Mouse (Mus musculus): ENCODE results near the gene Mybpc3. TPM values are rescaled to one million over a fixed set of nuclear protein-coding genes. Genes with fewer than 3 reads are reported as not detected.

The Mybpc3 gene
- polyA plus RNA-seq, 1 experiment from 2014 or later = 0.07 TPM

DNA sequence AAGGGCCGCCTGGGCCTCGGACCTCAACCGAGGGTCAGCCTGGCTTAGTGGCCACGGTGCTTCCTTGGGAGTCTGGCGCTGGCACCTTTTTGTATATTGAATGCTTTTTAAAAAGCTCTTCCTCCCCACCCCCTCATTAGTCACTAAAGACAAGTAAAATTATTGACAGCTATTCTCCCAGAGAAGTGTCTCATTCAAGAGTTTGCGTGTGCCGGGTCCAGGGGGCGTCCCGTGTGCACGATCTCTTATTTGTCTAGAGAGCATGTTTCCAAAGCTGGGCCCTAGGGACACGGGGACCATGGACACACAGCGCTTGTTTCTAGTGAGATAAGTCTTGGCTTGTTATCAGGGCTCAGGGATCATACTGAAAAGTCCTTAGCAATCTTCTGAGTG, 2.4 kb upstream of the Mybpc3 start:
- no peaks in the 10 kb centered on the region for H3K36me3 ChIP-seq (replicated peaks)
- no peaks in the 10 kb centered on the region for H3K9me3 ChIP-seq
- peaks cover 19% of the 10 kb centered on the region for H3K4me1 ChIP-seq
- WGBS = 39% methylated on average over 12 of the region's 12 CpGs
- DNase-seq (ENCODE audit: low spot score) = no peak
- H3K27me3 ChIP-seq (replicated peaks; ENCODE audit: low read depth, poor library complexity, severe bottlenecking) = peaks cover 39% of the 10 kb centered on the region
- H3K27ac ChIP-seq (replicated peaks) = peak overlapping the region; percentile 81
- H3K4me3 ChIP-seq = peak overlapping the region; percentile 65

DNA sequence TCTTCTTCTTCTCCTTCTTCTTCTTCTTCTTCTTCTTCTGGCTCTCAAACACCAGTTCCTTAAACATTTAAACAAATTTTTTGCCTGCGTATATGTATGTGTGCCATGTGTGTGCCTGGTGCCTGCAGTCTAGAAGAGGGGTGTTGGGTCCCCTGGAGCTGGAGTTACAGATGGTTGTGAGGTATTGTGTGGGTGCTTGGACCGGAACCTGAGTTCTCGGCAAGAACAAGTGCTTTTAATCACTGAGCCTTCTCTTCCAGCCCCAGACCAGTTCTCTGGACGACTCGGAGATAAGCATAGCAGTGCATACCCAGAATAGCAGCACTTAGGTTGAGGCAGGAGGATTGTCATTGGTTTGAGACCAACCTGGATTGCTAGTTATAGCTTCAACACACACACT, 1.1 kb upstream of the Mybpc3 start:
- Histone ChIP-seq H3K27ac (replicated peaks) (no peak overlapping the region), H3K9me3 (no peaks in the 10 kb centered on the region), H3K4me3 (no peak overlapping the region), H3K36me3 (replicated peaks) (no peaks in the 10 kb centered on the region), H3K4me1 (peaks cover 19% of the 10 kb centered on the region), H3K27me3 (replicated peaks; ENCODE audit: low read depth, poor library complexity, severe bottlenecking) (peaks cover 43% of the 10 kb centered on the region)
- 86% methylated on average over 5 of the region's 5 CpGs for WGBS
- DNase-seq (ENCODE audit: low spot score) = no peak

DNA sequence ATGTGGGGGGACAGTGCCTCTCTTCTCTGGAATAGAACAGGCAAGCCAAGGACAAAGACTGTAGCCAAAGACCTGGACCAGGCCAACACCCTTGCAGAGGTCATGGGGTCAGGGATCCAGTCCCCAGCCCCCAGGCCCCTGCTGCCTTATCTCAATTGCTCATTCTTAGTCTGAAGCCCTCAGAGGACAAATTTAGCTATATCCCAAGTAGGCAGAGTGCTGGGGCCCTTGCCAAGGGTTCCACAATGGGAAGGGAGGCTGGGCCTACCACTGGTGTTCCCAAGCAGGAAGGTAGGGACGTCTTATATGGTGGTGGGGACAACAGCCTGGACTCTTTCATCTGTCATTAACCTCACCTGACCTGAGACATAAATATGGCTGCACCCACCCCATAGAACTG, 703 bp downstream of the Mybpc3 start:
- DNase-seq (ENCODE audit: low spot score) = no peak
- 66% methylated on average over 1 of the region's 1 CpGs for WGBS
- Histone ChIP-seq H3K27me3 (replicated peaks; ENCODE audit: low read depth, poor library complexity, severe bottlenecking) (peaks cover 43% of the 10 kb centered on the region), H3K36me3 (replicated peaks) (no peaks in the 10 kb centered on the region), H3K4me1 (peaks cover 19% of the 10 kb centered on the region), H3K4me3 (no peak overlapping the region), H3K27ac (replicated peaks) (no peak overlapping the region), H3K9me3 (no peaks in the 10 kb centered on the region)

DNA sequence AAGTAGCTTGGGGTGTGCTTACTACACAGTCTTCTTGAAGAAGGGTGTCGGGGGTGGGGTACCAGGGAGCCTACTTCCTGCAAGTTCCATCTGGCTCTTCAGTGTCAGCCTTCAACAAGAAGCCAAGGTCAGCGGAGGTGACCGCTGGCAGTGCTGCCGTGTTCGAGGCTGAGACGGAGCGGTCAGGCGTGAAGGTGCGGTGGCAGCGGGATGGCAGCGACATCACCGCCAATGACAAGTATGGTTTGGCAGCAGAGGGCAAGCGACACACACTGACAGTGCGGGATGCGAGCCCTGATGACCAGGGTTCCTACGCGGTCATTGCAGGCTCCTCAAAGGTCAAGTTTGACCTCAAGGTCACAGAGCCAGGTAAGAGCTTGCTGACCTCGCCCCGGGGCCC, 1.1 kb downstream of the Mybpc3 start:
- Histone ChIP-seq H3K4me3 (no peak overlapping the region), H3K4me1 (peaks cover 19% of the 10 kb centered on the region), H3K27me3 (replicated peaks; ENCODE audit: low read depth, poor library complexity, severe bottlenecking) (peaks cover 41% of the 10 kb centered on the region), H3K36me3 (replicated peaks) (no peaks in the 10 kb centered on the region), H3K27ac (replicated peaks) (no peak overlapping the region), H3K9me3 (no peaks in the 10 kb centered on the region)
- DNase-seq (ENCODE audit: low spot score) = no peak
- WGBS = 90% methylated on average over 19 of the region's 19 CpGs

DNA sequence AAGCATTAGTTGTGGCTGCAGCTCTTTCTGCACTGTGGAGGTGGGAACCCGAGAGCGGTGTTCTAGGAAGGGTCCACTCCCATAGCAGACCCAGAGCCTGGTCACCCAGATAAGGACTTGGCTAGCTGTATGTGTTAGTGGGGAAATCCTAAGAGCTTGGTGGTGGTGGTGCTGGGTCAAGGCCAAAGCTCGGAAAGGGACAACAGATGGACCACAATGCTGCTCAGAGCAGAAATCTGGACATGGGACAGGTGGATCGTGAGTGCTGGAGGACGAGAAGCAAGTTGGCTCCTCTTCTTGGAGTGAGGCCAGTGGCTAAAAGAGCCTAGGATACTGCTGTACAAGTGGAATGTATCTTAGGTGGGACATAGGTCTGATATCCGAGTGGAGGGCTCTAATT, 1.6 kb downstream of the Mybpc3 start:
- Histone ChIP-seq H3K27me3 (replicated peaks; ENCODE audit: low read depth, poor library complexity, severe bottlenecking) (peaks cover 36% of the 10 kb centered on the region), H3K4me1 (peaks cover 19% of the 10 kb centered on the region), H3K4me3 (no peak overlapping the region), H3K27ac (replicated peaks) (no peak overlapping the region), H3K36me3 (replicated peaks) (no peaks in the 10 kb centered on the region), H3K9me3 (no peaks in the 10 kb centered on the region)
- WGBS = 88% methylated on average over 6 of the region's 6 CpGs
- DNase-seq (ENCODE audit: low spot score) = no peak

DNA sequence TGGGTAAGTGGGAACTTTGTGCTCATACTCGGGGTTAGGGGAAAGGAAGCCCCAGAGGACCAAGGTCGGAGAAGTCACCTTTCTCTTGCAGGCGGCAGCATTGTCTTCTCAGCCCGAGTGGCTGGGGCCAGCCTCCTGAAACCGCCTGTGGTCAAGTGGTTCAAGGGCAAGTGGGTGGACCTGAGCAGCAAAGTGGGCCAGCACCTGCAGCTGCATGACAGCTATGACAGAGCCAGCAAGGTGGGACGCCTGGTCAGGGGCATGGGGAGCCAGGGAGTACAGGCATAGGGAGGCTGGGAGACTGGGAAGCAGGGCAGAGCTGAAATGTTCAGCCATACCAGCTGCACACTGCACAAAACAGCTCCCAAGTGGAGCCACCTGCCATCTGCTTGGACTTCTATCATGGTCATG, 2.3 kb downstream of the Mybpc3 start:
- Histone ChIP-seq H3K9me3 (no peaks in the 10 kb centered on the region), H3K36me3 (replicated peaks) (no peaks in the 10 kb centered on the region), H3K4me1 (peaks cover 14% of the 10 kb centered on the region), H3K4me3 (no peak overlapping the region), H3K27me3 (replicated peaks; ENCODE audit: low read depth, poor library complexity, severe bottlenecking) (peaks cover 36% of the 10 kb centered on the region), H3K27ac (replicated peaks) (no peak overlapping the region)
- DNase-seq (ENCODE audit: low spot score) = no peak
- 72% methylated on average over 6 of the region's 6 CpGs for WGBS

DNA sequence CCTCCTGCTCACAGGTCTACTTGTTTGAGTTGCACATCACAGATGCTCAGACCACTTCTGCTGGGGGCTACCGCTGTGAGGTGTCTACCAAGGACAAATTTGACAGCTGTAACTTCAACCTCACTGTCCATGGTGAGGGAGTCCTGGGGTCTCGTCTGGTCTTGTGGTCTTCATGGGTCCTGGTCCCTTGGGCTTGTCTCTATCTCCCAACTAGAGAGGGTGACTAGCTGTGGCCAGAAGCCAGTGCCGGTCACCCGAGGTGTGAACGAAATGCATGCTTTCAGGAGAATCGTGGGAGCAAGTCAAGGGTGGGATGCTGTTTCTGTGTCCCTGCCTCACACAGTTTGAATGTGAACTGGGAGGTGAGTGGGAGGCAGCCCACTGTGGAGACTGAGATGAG, 3.1 kb downstream of the Mybpc3 start:
- peaks cover 28% of the 10 kb centered on the region for H3K27me3 ChIP-seq (replicated peaks; ENCODE audit: low read depth, poor library complexity, severe bottlenecking)
- peaks cover 7% of the 10 kb centered on the region; the same call in 1 of the 2 replicates for H3K4me1 ChIP-seq
- 86% methylated on average over 6 of the region's 6 CpGs for WGBS
- no peak for DNase-seq (ENCODE audit: low spot score)
- no peak overlapping the region for H3K27ac ChIP-seq (replicated peaks)
- no peaks in the 10 kb centered on the region for H3K9me3 ChIP-seq
- H3K4me3 ChIP-seq = no peak overlapping the region
- H3K36me3 ChIP-seq (replicated peaks) = no peaks in the 10 kb centered on the region

DNA sequence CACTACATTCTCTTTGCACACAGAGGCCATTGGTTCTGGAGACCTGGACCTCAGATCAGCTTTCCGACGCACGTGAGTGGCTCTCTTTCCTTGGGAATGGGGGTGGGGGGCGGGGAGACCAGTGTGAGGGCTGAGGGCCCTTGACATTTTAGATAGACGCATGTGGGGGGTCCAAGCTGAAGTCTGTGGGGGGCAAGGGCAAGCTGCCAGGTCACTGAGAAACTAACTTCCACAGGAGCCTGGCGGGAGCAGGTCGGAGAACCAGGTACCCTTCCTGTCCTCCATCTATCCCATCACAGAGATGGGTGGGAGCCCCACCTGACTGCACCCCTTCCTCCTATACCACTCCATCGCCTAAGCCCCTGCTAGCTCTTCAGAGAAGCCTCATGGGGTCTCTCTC, 3.6 kb downstream of the Mybpc3 start:
- no peak for DNase-seq (ENCODE audit: low spot score)
- WGBS = 71% methylated on average over 8 of the region's 8 CpGs
- Histone ChIP-seq H3K36me3 (replicated peaks) (no peaks in the 10 kb centered on the region), H3K4me3 (no peak overlapping the region), H3K27ac (replicated peaks) (no peak overlapping the region), H3K4me1 (0 out of 2 replicates have a peak, but pooled peaks cover 6% of the 10 kb centered on the region), H3K27me3 (replicated peaks; ENCODE audit: low read depth, poor library complexity, severe bottlenecking) (peaks cover 24% of the 10 kb centered on the region), H3K9me3 (no peaks in the 10 kb centered on the region)

DNA sequence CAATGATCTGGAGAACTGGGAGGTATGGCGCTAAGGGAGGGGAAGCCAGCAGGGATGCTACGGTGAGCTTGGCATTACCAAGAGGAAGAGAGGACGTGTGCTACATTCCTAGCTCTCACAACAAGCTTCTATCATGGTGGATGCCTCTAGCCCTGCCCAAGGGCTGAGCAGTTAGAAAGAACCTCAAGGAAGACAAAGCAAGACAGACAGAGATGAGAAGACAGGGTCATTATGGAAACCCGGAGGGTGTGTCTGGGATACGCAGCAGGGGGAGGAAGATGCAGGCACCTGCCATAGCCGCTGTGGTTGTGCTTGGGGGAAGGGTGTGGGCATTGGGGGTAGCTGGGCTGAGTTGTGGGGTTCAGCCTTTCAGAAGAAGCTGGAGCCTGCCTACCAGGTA, 5.6 kb downstream of the Mybpc3 start:
- WGBS = 77% methylated on average over 6 of the region's 6 CpGs
- no peaks in the 10 kb centered on the region for H3K36me3 ChIP-seq (replicated peaks)

DNA sequence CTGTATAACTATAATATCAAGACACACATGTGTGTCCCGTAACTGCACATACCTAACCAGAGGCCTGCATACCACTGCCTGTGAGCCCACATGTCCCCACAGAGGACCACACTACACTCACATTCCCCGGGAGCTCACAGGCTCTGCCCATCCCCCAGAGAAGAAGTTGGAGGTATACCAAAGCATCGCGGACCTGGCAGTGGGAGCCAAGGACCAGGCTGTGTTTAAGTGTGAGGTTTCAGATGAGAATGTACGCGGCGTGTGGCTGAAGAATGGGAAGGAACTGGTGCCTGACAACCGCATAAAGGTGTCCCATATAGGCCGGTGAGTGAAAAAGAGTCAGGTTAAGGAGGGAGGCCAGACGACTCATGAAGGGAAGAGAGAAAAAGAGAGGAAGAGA, 7.2 kb downstream of the Mybpc3 start:
- Histone ChIP-seq H3K36me3 (replicated peaks) (no peaks in the 10 kb centered on the region), H3K9me3 (no peaks in the 10 kb centered on the region), H3K27ac (replicated peaks) (no peak overlapping the region), H3K4me1 (no peaks in the 10 kb centered on the region), H3K27me3 (replicated peaks; ENCODE audit: low read depth, poor library complexity, severe bottlenecking) (peaks cover 8% of the 10 kb centered on the region), H3K4me3 (no peak overlapping the region)
- 89% methylated on average over 10 of the region's 10 CpGs for WGBS
- no peak for DNase-seq (ENCODE audit: low spot score)

More for the DNA sequence above, 5.6 kb downstream of the Mybpc3 start:
- H3K4me1 ChIP-seq = 0 out of 2 replicates have a peak, but pooled peaks cover 6% of the 10 kb centered on the region
- no peak for DNase-seq (ENCODE audit: low spot score)
- peaks cover 10% of the 10 kb centered on the region for H3K27me3 ChIP-seq (replicated peaks; ENCODE audit: low read depth, poor library complexity, severe bottlenecking)
- no peaks in the 10 kb centered on the region for H3K9me3 ChIP-seq
- H3K27ac ChIP-seq (replicated peaks) = no peak overlapping the region
- H3K4me3 ChIP-seq = no peak overlapping the region

DNA sequence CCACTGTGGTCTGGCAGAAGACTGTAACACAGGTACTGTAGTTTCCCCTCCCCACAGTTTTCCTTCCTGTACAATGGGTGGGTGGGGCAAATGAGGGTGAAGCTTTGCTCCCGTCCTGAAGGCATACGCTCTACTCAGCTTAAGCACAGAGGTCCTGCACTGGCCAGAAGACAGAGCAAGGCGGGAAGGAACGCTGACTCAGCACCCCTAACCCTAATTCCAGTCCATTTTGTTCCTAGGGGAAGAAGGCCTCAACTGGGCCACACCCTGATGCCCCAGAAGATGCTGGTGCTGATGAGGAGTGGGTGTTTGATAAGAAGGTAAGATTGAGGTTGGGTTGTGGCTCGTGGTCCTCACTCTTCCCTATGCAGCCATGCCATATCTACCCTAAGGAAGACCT, 10.8 kb downstream of the Mybpc3 start:
- WGBS = 86% methylated on average over 5 of the region's 5 CpGs
- Histone ChIP-seq H3K27ac (replicated peaks) (no peak overlapping the region), H3K27me3 (replicated peaks; ENCODE audit: low read depth, poor library complexity, severe bottlenecking) (no peaks in the 10 kb centered on the region), H3K9me3 (no peaks in the 10 kb centered on the region), H3K4me3 (no peak overlapping the region), H3K36me3 (replicated peaks) (no peaks in the 10 kb centered on the region), H3K4me1 (no peaks in the 10 kb centered on the region)
- DNase-seq (ENCODE audit: low spot score) = no peak

DNA sequence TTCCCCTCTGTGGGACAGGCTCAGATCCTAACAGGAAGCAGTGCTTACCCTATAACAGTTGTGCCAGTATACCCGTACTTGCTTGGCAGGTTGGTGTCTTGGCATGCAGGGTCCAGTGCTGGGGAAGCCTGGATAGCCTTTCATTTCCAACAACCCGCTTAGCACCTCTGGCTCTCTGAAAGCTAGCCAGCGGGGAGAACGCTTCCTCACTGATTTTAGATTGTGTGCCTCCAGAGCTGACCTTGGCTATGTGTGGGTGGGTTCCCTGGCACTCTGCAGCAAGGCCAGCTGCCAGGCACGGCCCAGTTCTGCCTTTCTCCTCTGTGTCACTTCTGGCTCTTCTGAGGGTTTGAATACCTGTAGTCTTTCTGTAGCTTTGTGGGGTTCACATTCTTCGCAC, 12.2 kb downstream of the Mybpc3 start:
- Histone ChIP-seq H3K36me3 (replicated peaks) (no peaks in the 10 kb centered on the region), H3K9me3 (no peaks in the 10 kb centered on the region), H3K4me3 (no peak overlapping the region), H3K27me3 (replicated peaks; ENCODE audit: low read depth, poor library complexity, severe bottlenecking) (no peaks in the 10 kb centered on the region), H3K27ac (replicated peaks) (no peak overlapping the region), H3K4me1 (no peaks in the 10 kb centered on the region)
- 91% methylated on average over 6 of the region's 6 CpGs for WGBS
- DNase-seq (ENCODE audit: low spot score) = no peak

DNA sequence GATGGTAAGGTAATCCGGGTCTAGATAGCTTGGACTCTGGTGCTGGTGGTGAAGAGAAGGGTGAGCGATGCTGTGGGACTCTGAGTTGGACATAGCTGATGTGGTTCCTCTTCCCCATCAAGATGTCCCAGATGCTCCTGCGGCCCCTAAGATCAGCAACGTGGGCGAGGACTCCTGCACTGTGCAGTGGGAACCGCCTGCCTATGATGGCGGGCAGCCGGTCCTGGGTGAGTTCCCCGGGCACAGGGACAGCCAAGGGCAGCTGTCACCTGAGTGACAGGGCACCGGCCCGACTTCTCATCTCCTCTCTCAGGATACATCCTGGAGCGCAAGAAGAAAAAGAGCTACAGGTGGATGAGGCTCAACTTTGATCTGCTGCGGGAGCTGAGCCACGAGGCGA, 13.3 kb downstream of the Mybpc3 start:
- Histone ChIP-seq H3K4me1 (no peaks in the 10 kb centered on the region), H3K9me3 (no peaks in the 10 kb centered on the region), H3K4me3 (no peak overlapping the region), H3K27ac (replicated peaks) (no peak overlapping the region), H3K36me3 (replicated peaks) (no peaks in the 10 kb centered on the region), H3K27me3 (replicated peaks; ENCODE audit: low read depth, poor library complexity, severe bottlenecking) (no peaks in the 10 kb centered on the region)
- DNase-seq (ENCODE audit: low spot score) = no peak
- 91% methylated on average over 15 of the region's 15 CpGs for WGBS

DNA sequence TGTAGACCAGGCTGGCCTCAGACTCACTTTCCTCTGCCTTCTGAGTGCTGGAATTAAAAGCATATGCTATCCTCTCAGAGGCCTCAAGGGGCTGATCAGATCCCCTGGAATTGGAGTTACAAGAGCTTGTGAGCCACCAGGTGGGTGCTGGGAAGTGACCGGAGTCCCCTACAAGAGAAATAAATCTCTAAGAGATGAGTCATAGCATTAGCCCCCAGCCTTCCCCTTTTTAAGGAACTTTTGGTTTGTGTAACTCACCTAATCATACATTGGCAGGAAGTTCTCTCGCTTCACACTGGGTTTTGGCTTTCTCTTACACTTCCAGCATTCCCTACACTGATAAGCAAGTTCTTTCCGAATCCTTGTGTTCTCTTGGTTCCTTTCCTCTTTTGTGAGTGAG, 14.1 kb downstream of the Mybpc3 start:
- Histone ChIP-seq H3K4me1 (no peaks in the 10 kb centered on the region), H3K4me3 (no peak overlapping the region), H3K27me3 (replicated peaks; ENCODE audit: low read depth, poor library complexity, severe bottlenecking) (no peaks in the 10 kb centered on the region), H3K36me3 (replicated peaks) (no peaks in the 10 kb centered on the region; the same call in 1 of the 2 replicates), H3K9me3 (no peaks in the 10 kb centered on the region), H3K27ac (replicated peaks) (no peak overlapping the region)
- DNase-seq (ENCODE audit: low spot score) = no peak
- WGBS = 86% methylated on average over 3 of the region's 3 CpGs
